Mouse (Mus musculus): ENCODE data around the gene Slc25a5. TPM values are rescaled to one million over a fixed set of nuclear protein-coding genes. Genes with fewer than 3 reads are reported as not detected.
"Not testable (repeated sequence)": the region's sequence is repeated elsewhere in the genome, so short reads cannot be mapped to it uniquely, and the experiment has no call there.

Slc25a5 gene
- total RNA-seq (2021) = 100 to 1,000 TPM; 382 to 504 TPM
- 261 and 313 TPM in 2 replicates for polyA plus RNA-seq (2012; rRNA removed)
- long read RNA-seq, transcript Slc25a5-201 (4 exons, 1,240 nt) = major isoform, 537 of 766 reads
- long read RNA-seq, partial matches to known transcripts = 3 of 766 reads
- long read RNA-seq, other reads (novel, unspliced or antisense) = 226 of 766 reads

DNA sequence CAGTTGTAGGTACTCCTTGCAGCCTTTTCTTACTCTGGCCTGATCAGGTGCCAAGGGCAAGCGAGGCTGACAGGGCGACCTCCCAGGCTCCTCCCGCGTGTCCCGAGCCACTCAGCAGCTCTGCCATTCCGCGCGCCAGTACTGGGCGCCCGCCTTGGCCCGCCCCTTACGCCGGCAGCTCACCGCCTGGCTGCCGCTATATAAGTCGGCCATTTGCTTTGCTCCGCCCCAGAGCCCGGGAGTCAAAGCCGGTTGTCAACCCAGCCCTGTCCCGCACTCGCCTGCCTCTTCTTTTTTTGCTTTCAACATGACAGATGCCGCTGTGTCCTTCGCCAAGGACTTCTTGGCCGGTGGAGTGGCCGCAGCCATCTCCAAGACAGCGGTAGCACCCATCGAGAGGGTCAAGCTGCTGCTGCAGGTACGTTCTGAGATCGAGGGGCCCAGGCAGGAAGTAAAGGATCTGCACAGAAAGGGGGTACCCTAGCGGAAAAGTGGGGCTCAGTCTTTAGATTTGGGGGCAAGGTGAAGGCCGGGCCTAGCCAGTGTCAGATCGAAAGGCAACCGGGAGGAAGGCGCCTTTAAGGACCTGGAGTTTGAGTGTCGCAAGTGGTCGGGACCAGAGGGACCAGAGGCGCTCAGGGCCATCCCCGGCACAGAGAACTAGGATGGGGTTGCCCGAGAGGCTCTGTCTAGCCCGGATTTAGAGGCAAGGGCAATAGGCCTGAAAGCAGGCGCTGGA is at the start of gene Slc25a5:
Gene Slc25a5 (plus strand): TSS at position 228 of the 739 bp plus-strand sequence.
- DNase-seq = peak; percentile 92

DNA sequence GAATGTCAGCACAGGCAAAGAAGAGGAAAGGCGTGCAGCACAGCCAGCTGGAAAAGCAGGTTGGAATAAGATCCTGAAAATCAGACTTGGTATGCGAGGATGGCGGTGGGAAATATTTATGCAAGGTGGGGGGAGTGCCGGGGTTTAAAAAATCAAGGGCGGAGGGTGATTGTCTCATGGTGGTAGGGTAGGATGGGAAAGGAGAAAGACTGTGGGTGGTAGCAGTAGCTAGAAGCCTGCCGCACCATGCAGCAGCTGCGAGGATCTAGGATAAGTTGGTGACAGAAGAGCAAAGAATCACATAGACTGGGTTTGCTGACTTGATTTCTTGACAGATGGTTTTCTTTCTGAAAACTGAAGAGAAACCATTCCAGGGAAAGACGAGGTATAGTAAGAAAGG is 48.7 kb upstream of the Slc25a5 start:
- no peak for DNase-seq

DNA sequence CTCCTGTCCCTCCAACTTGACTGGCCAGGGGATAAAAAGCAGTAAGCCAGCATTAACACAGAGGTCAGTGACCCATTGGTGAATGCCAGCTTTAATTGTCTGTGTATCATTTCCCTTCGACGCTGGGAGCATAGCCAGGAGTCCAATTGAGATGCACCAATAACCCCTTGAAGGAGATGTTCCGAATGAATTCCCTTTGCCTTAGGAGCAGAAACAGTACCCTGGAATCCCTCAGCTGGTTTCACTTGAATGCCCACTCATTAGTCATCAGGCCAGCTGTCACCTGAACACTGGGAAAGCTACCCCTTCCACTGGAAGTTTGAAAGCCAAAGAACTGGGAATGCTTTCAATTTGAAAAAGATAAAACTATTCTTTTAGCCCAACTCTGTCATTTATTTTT is 46.9 kb upstream of the Slc25a5 start:
- no peak for DNase-seq

DNA sequence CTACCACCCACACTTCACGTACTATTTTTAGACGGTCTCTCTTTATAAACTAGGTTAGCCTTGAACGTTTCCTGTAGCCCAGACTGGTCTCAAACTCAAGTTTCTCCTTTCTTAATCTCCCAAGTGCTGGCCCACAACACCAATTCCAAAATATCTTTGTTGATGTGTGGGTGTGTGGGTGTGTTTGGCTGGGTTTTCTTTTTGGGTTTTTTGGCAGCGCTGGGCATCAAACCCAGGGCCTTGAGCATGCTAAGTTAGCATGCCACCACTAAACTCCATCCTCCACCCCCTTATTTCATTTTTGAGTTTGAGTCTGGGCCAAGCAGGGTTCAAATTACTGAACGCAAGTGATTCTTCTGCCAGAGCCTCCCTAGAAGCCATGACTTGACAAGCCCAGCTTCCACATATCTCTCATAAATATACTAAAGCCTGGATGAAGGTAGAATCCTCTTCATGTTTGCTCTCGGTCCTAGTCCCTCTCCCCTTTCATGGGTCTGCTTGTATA is 46.1 kb upstream of the Slc25a5 start:
- no peak for DNase-seq

DNA sequence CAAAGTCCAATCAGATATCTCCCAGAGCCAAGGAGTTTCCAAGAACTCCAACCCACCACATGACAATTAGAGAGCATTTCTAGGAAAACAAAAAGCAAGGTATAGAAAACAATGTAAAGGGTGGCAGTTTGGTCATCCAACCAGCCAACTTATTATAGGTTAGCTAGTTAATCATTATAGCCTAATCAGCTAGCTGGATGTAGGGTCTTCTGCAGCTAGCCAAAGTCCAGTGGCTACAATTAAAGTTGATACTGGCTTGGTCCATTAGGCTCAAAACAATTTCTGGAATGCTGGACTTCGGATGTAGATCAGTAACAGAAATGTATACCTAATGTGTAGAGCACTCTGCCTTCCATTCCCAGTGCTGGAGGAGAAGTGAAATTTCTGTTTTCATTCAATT is 44.9 kb upstream of the Slc25a5 start:
- no peak for DNase-seq

DNA sequence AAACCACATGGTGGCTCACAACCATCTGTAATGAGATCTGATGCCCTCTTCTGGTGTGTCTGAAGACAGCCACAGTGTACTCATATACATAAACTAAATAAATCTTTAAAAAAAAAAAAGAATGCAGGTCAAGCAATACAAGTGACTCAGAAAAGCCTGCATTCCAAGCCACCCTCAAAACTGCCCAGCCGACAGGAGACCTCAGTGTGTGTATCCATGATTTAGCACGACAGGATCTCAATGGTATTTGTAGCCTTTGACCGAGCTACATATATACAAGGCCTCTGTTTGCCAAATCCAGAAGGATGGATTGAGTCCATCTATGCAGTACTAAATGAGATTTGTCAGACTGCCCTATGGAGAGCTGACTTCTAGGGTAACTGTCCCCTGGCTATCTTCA is 42.9 kb upstream of the Slc25a5 start:
- DNase-seq = no peak

DNA sequence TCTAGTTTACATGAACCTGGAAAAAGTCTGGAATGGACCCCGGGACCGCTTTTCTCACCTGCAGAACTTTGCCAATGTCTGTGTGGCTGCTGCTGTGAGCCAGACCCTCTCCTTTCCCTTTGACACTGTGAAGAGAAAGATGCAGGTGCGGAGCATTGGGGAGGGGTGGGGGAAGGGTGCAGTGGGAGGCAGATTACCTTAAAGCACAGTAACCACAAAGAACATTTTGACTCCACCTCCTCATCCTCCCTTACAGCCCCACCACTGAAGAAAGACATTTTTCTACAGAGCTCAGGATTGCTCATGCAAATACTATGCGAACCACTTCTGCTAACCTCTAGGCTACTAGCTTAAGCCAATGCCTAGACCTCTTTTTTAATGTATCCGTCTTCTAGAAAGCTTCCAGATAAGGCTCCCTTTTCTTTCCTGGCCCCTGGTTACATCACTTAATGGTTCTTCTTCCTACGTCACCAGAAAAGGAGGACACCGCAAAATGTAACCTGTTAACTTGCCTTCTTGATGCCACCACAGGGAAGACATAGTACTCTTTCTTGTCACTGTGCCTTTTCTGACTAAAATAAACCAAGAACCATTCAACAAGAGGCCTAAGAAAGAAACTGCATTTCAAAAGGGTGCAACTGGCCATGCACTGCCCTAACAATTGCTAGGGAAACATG is 37.5 kb upstream of the Slc25a5 start:
- DNase-seq = no peak

DNA sequence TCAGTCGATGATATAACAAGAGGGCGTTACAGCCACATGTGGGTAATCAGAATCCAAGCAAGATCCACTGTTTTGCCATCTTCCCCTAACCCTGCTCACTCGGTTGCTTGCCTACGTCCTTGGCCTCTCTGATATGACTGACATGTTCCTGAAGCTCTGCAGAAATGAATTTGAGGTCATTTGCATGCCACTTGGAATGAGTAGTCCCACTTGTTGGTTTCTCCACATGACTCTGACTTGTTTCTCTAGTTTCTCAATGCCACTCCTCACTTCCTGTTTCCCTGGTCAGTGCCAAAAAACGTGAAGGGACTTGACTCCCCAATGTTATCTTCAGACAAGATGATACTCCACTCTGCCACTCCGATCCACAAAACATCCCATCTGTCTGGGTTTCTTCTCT is 36.9 kb upstream of the Slc25a5 start:
- peak; percentile 32 for DNase-seq

DNA sequence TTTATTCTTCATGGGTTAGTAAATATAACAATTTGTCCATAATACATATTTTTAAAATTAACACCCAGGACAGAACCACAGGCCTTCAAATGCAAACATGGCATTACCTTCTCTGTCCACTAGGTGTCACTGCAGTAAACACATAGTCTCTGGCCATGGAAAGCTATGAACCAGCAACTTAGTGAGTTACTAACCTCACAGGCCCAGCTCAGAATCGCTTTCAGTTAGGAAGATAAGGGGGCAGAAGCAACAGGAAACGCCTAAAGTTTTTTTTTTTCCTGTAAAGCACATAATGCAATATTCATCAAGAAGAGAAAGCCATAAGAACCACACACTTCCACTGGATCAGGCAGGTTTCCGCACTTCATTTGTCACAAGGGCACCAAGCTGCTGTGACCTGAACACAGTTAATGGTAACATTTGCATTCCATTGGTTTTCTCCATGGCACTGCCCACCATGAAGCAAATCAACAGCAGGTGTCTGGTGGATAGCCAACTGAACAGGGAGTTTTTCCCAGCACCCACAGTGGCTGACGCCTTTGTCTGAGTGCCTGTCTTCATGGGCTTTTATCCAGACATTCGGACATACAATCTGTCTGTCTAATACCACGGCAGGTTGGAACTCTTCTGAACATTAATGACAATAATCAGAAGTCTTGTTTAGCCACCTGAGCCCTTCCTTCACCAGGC is 34.4 kb upstream of the Slc25a5 start:
- no peak for DNase-seq

DNA sequence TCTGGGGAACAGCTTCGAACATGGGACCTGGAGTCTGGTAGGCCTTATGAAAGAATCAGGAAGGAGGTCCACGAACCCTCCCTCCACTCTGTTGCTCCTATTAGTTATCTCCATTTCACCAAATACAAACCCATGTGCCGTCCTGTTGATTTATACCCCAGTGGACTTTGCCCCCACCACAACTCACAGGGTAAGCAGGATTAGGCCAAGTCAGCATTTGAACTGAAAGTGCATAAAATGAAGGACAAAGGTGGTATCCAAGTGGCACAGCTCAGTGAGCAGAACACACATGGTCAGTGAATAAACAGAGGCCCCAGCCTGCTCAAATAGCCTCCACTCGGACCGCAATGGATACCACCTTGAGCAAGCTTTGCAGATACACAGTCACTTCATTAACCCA is 33.2 kb upstream of the Slc25a5 start:
- DNase-seq = no peak

DNA sequence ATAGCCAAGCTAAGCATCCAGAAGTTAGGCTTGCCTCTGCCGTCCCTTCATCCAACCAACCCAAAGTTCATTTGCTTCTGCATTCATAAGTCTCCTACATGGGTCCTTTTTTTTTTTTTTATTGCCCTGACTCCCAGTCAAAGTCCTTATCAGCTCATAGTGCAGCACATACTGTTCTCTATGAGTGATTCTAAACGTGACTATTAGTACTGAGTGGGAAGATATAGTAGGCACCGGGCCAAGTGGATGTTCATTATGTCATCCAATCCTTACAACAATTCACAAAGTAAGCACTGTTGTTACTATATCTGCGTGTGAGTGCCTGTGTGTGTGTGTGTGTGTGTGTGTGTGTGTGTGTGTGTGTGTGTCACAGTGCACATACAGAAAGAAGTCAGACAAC is 32.6 kb upstream of the Slc25a5 start:
- no peak for DNase-seq

DNA sequence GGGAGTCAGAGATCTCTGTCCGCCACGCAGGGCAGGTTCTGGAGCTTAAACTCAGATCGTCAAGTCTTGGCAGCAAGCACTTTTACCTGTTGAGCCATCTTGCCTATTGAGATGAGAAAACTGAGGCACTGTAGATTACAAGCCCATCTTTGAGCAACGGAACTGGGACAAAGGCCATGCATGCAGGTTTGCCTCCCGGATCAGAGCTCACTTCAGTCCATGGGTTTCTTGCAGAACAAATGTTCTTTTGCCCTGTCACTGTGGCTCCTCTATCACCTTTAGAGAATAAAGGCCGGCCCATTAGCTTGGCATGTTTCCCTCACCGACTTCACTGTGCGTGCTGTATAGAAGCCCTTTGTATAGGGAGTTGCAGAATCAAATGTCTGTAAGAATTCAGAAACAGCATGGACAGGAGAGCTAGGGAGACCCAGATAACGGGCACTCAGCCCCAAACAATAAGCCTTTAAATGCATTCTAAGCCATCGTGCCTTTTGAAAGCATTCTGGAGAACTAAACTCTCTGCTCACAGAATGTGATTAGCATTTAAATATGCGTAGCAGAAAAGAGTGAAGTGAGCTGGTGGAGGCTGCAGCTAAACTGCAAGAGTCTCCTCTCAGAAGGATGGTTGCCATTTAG is 32.0 kb upstream of the Slc25a5 start:
- no peak for DNase-seq

DNA sequence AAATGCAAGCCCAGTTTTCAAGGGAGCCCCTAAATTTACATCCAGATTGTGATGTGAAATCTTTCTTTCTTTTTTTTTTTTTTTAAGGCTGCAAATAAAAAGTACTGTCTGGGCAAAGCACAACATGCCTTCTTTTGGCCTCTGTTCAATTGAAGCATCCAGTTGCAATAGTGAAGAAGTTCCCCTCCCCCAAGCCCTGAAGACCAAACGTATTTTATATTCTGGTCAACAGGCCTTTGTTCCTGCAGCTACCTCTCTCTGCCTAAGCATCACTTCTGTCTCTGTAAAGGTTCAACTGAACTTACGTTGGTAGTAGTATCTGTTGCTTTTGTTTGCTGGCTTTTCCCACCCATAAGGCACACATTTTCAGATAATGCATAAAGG is 31.5 kb upstream of the Slc25a5 start:
- DNase-seq = no peak

DNA sequence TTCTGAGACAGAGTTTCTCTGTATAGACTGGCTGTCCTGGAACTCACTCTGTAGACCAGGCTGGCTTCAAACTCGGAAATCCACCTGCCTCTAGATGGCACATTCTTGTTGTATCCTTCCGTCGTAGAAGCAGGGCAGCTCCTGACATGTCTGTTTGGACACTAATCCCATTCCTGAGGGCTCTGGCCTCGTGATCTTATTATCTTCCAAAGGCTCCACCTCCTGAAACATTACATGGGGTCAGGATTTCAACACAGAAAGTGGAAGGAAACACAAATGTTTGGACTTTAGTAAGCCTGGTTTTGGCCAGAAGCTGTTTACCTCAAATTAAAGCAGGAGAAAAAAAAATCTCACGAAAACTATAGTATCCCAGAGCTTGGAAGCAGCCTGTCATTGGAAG is 28.1 kb upstream of the Slc25a5 start:
- DNase-seq = no peak

DNA sequence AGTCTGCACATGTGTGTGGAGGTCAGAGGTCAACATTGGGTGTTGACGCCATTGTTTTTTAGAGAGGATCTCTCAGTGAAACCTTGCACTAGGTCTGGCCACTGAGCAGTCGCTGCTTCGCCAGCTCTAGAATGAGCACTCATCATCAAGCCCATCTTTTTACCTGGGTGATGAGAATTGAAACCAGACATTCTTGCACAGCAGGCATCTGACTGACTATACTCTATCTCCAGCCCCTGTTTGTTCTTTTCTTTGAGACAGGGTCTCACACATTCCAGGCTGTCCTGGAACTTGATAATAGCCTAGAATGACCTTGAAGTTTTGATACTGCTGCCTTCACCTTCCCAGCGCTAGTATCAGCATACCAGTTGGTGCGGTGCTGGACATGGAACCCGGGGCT is 22.9 kb upstream of the Slc25a5 start:
- DNase-seq = no peak

DNA sequence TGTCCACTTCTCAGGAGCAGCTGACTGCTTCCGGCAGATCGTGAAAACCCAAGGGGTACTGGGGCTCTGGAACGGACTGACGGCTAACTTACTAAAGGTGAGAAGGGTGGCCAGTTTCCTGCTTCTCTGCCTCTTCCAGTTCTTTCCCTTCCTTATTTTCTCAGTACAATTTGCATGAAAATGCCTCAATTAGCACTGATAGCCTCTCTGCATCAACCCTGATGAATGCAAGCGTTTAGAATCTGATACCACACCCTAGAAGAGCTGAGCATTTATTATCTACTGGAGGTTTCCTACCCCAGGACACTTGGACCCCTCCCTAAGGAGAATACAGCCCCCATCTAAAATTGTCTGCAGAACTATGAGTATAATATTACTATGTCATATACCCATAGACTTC is 19.9 kb upstream of the Slc25a5 start:
- no peak for DNase-seq

DNA sequence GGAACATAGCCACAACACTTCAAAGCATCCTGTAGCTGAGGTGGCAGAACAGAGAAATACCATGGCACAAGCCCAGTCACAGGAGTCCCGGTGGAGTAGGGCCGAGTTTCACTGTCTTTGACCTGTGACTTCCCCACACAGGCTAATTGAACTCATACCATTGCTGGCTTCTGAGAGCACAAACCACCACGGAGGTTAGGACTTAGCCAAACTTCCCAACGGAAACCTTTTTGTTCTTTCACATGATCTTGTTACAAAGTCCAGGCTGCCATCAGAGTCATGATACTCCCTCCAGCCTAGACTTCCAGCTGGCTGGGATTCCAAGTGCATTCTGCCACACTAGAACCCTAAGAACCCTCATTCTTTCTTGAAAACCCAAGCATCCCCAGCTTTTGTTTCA is 17.8 kb upstream of the Slc25a5 start:
- no peak for DNase-seq

DNA sequence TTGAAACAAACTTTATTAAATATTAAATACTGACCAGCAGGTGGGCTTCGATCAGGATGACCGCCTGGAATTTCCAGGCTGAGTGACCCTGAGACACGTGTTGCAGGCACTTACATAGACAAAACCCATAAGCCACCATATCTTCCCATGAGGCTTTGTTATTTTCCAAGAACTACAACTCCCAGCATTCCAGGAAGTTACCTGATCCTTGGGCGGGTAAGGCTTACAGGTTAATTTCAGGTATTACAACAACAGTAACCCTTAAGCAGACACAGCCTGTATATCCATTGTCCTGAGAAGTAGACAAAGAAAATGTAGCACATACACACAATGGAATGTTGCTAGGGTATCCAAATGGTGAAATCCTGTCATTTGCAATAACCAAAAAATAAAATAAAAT is 6.1 kb upstream of the Slc25a5 start:
- DNase-seq = no peak

DNA sequence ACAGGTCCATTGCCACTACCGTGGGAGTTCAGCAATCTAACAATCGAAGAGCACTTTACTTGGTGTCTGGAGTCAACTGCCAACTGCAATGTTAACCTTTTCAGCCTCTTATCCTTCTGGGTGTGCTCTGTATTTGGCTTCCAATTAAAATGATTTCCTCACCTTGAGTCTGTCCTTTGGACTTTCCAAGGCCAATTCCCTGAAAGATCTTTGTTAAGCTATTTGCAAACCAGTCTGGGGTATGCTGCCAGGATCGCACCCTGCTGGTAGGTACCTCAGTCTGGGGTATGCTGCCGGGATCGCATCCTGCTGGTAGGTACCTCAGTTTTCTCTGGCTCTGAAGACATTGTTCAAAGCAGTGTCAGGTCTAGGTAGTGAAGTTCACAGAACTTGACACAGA is 880 bp upstream of the Slc25a5 start:
- no peak for DNase-seq

DNA sequence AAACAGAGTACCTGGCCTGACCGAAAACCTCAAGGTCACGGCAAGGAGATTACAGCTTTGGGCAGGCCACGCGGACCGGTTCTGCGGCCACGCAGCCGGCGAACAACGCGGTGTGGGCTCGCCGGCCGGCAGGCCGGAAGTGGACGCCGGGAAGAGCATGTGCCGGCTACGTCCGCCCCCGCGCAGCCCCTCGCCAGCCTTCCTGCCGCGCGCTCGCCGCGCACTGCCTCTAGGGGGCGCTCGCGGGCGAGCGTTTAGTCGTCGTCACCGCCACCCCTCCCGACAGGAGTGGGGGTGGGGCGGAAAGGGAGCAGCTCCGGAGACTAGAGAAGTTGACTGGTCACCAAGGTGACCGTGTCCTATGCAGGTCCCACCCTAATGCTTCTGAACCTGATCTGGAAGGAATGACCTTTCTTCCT is 721 bp downstream of the Slc25a5 start:
- peak; percentile 88 for DNase-seq

DNA sequence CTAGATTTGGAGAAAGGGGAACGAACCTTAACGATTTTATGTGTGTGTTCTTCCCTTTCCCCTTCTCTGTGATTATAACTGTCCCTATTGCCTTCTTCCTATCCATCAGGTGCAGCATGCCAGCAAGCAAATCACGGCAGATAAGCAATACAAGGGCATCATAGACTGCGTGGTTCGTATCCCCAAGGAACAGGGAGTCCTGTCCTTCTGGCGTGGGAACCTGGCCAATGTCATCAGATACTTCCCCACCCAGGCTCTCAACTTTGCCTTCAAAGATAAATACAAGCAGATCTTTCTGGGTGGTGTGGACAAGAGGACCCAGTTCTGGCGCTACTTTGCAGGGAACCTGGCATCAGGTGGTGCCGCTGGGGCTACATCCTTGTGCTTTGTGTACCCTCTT is 1.3 kb downstream of the Slc25a5 start:
- DNase-seq = not testable (repeated sequence)

DNA sequence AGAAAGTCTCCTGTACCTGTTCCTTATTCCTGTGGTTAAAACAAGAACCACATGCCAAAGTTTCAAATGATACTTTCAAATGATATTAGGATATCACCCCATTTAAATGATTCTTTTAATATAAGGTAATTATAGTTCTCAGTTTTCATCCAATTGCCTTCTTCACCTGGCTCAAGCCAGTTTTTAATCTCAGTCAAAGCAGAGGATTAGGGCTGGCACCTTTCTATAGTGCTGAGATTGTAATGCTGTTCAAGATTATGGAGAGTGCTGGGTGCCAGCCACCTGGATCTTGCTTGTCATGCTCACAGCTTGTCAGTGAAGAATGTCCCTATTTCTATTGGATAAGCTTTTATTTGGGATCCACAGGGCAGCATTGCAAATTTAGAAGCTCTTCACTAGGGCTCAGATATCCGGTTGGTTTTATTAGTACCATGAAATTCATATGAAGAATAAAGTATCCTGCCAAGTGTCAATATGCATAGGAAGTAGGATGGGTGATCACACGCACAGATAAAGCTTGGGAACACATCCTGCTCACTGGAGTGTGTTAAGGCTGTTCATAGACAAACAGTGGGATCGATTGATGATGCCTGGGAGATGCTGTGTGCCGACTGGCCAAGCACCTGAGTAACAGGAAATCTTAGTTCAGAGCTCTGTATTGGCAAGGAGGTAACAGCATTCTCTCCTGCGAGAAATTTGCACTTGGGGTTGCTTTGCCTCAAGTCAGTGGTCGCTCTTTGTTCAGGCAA is 3.9 kb downstream of the Slc25a5 start:
- no peak for DNase-seq
